Mouse (Mus musculus): Measurements from ENCODE around the gene Sept1. TPM values are rescaled to one million over a fixed set of nuclear protein-coding genes. Genes with fewer than 3 reads are reported as not detected.
A peak's percentile ranks its signal among the peaks of the same experiment; 100 is the strongest.

The Sept1 gene
- polyA plus RNA-seq, 1 experiment from 2014 or later = 21.8 TPM

DNA sequence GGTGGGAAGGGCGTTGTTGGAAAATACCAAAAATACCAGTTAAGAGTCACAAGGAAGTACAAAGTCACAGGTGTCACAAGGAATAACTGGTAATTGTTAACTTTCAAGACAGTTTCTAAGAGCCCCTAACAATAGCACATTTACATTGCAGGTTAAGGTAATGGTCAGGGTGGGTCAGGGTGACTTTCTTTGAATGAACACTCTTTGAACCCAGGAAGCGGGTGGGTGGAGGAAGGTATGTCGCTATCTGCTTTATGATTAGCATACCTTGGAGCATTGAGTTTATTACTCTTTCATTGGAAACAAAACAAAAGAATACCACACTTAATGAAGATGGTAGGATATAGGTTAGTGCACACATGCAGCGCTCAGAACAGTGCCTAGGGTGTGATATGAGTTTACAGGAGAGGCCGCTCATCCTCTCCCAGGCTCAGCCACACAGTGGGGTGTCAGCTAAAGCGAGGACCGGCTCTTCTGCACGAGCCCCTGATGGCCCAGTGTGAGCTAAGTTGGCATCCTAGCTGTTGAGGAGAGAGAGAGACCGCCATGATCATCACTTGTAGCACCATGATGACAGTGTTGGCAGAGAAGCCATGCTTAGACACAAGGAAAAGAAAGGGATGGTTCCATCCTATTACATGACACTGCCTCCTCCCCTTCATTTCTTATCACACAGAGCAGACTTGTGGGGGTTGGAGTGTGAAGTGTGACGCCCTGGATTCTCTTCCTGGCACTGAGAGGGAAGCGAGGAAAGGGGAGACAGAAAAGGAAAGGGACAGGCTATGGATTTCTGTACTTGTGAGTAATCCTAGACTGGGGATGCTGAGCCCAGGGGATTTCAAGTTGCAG is 7.6 kb downstream of the Sept1 start:
- no peaks in the 10 kb centered on the region for H3K9me3 ChIP-seq
- no peak overlapping the region for H3K27ac ChIP-seq
- H3K9ac ChIP-seq = no peak overlapping the region
- H3K36me3 ChIP-seq = 0 out of 2 replicates have a peak, but pooled peaks cover under 1% of the 10 kb centered on the region
- no peak overlapping the region for H3K4me3 ChIP-seq
- H3K4me1 ChIP-seq (replicated peaks) = peaks cover 8% of the 10 kb centered on the region
- 88% methylated on average over 11 of the region's 11 CpGs for WGBS
- ATAC-seq (ENCODE audit: low FRiP score) = no peak
- H3K27me3 ChIP-seq = no peaks in the 10 kb centered on the region
- no peak overlapping the region for H3K4me2 ChIP-seq

- Histone ChIP-seq H3K27me3 (no peaks in the 10 kb centered on the region), H3K4me1 (replicated peaks) (peaks cover under 1% of the 10 kb centered on the region; the same call in 1 of the 2 replicates), H3K9ac (no peak overlapping the region), H3K9me3 (no peaks in the 10 kb centered on the region), H3K4me2 (no peak overlapping the region), H3K27ac (no peak overlapping the region), H3K36me3 (no peaks in the 10 kb centered on the region), H3K4me3 (no peak overlapping the region)
- 96% methylated on average over 6 of the region's 6 CpGs for WGBS
- no peak for ATAC-seq (ENCODE audit: low FRiP score)
Observed at GRCm38 (mm10) chr7:127224616-127225015, 8.3 kb downstream of the Sept1 start.

GRCm38 (mm10) chr7:127223515-127224478 is 9.1 kb downstream of the Sept1 start:
- ATAC-seq (ENCODE audit: low FRiP score) = no peak
- Histone ChIP-seq H3K4me3 (no peak overlapping the region), H3K27me3 (no peaks in the 10 kb centered on the region), H3K27ac (no peak overlapping the region), H3K4me1 (replicated peaks) (no peaks in the 10 kb centered on the region; the same call in 1 of the 2 replicates), H3K9me3 (no peaks in the 10 kb centered on the region), H3K4me2 (no peak overlapping the region), H3K9ac (no peak overlapping the region), H3K36me3 (no peaks in the 10 kb centered on the region)
- whole genome bisulfite sequencing = 87% methylated on average over 6 of the region's 6 CpGs

DNA sequence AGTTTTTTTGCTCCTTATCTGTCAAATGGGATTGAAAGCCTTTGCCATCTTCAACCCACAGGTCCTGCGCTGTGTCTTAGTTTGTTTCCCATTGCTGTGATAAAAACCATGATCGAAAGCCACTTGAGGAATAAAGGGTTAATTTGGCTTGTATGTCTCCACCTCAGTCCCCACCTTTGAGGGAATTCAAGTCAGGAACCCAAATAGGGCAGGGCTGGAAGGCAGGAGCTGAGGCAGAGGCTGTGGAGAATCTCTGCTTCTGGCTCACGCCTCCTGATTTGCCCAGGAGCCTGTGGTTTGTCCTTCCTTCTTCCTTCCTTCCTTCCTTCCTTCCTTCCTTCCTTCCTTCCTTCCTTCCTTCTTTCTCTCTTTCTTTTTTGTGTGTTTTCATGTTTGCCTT is 9.8 kb downstream of the Sept1 start:
- WGBS = 94% methylated on average over 3 of the region's 3 CpGs
- H3K27ac ChIP-seq = no peak overlapping the region
- no peaks in the 10 kb centered on the region for H3K27me3 ChIP-seq
- no peaks in the 10 kb centered on the region for H3K9me3 ChIP-seq
- H3K36me3 ChIP-seq = no peaks in the 10 kb centered on the region
- no peak overlapping the region for H3K4me2 ChIP-seq
- H3K9ac ChIP-seq = no peak overlapping the region
- H3K4me3 ChIP-seq = no peak overlapping the region
- no peaks in the 10 kb centered on the region; the same call in 1 of the 2 replicates for H3K4me1 ChIP-seq (replicated peaks)
- ATAC-seq (ENCODE audit: low FRiP score) = no peak

DNA sequence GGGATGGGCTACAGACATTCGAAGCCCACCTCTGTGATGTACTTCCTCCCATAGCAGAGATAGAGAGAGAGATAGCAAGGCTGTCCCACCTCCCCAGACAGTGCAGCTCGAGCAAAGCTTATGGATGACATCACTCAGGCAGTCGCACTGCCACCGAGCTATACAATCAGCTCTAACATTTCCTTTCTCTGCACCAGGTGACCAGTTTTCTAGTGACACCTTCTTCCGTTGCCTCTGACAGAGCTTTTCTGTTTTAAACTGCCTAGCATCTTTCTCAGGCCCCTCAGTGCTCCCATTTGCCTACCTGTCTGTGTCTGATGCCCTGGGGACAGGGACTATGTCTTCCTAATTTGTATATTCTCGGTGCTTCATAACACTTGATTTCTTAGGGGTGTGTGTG is 12.5 kb downstream of the Sept1 start:
- 87% methylated on average over 6 of the region's 6 CpGs for WGBS
- Histone ChIP-seq H3K27me3 (no peaks in the 10 kb centered on the region), H3K4me2 (no peak overlapping the region), H3K4me1 (replicated peaks) (no peaks in the 10 kb centered on the region), H3K27ac (no peak overlapping the region), H3K36me3 (no peaks in the 10 kb centered on the region), H3K4me3 (no peak overlapping the region), H3K9ac (no peak overlapping the region), H3K9me3 (no peaks in the 10 kb centered on the region)
- ATAC-seq (ENCODE audit: low FRiP score) = no peak

DNA sequence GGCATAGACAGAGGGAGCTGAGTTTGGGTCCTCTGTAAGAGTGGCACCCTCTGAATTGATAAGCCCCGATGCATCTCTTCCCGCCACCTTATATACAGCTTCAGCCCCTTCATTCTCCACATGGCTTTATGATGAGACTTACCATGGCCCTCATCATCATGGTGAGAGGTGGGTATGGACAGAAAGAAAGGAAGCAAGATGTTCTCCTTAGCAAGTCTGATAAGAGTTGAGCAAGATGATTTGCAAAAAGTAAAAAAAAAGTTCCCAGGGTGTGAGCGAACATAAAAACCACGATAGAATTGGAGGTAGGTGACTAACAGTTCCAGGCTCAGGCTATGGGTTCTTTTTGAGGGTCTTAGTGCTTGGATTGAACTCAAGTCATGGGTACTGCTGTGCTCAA is 14.3 kb downstream of the Sept1 start:
- H3K4me3 ChIP-seq = no peak overlapping the region
- peaks cover 8% of the 10 kb centered on the region; the same call in 1 of the 2 replicates for H3K4me1 ChIP-seq (replicated peaks)
- H3K4me2 ChIP-seq = no peak overlapping the region
- H3K27ac ChIP-seq = no peak overlapping the region
- peaks cover 13% of the 10 kb centered on the region for H3K27me3 ChIP-seq
- WGBS = 93% methylated on average over 4 of the region's 4 CpGs
- ATAC-seq (ENCODE audit: low FRiP score) = no peak
- no peaks in the 10 kb centered on the region for H3K36me3 ChIP-seq
- H3K9ac ChIP-seq = no peak overlapping the region
- no peaks in the 10 kb centered on the region for H3K9me3 ChIP-seq

GRCm38 (mm10) chr7:127217901-127218642 is 14.9 kb downstream of the Sept1 start:
- Histone ChIP-seq H3K36me3 (no peaks in the 10 kb centered on the region), H3K4me3 (no peak overlapping the region), H3K9ac (no peak overlapping the region), H3K9me3 (no peaks in the 10 kb centered on the region), H3K27ac (no peak overlapping the region), H3K4me2 (no peak overlapping the region), H3K27me3 (peaks cover 16% of the 10 kb centered on the region), H3K4me1 (replicated peaks) (peaks cover 8% of the 10 kb centered on the region; the same call in 1 of the 2 replicates)
- WGBS = 85% methylated on average over 10 of the region's 10 CpGs
- no peak for ATAC-seq (ENCODE audit: low FRiP score)

- Histone ChIP-seq H3K9ac (no peak overlapping the region), H3K27ac (no peak overlapping the region), H3K4me1 (replicated peaks) (peaks cover 8% of the 10 kb centered on the region; the same call in 1 of the 2 replicates), H3K4me3 (no peak overlapping the region), H3K27me3 (peaks cover 20% of the 10 kb centered on the region), H3K9me3 (no peaks in the 10 kb centered on the region), H3K4me2 (no peak overlapping the region), H3K36me3 (no peaks in the 10 kb centered on the region)
- WGBS = 97% methylated on average over 6 of the region's 6 CpGs
- ATAC-seq (ENCODE audit: low FRiP score) = no peak
Observed at GRCm38 (mm10) chr7:127217475-127217874, 15.5 kb downstream of the Sept1 start.

DNA sequence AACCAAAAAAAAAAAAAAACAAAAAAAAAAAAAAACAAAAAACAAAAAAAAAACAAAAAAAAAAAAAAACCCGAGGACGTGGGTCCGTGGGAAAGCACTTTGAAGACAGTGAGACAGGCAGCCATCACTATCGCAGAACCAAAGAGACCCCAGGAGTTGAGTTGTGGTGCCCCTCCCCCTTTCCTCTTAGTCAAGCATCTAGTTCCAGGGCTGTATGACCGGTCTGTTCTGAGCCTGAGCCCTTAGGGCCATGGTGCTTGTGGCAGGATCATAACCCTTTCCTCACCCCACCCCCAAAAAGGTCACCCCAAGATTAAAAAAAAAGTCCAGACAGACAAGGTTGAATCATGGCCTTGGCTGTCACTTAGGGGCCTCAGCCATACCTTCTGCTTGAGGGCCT is 16.6 kb downstream of the Sept1 start:
- no peak for ATAC-seq (ENCODE audit: low FRiP score)
- Histone ChIP-seq H3K9me3 (no peaks in the 10 kb centered on the region), H3K4me2 (no peak overlapping the region), H3K27ac (no peak overlapping the region), H3K4me1 (replicated peaks) (peaks cover 8% of the 10 kb centered on the region; the same call in 1 of the 2 replicates), H3K9ac (no peak overlapping the region), H3K36me3 (no peaks in the 10 kb centered on the region), H3K27me3 (peaks cover 20% of the 10 kb centered on the region), H3K4me3 (no peak overlapping the region)
- 86% methylated on average over 5 of the region's 5 CpGs for WGBS

- Histone ChIP-seq H3K9me3 (no peaks in the 10 kb centered on the region), H3K27ac (no peak overlapping the region), H3K36me3 (no peaks in the 10 kb centered on the region), H3K4me1 (replicated peaks) (peaks cover 8% of the 10 kb centered on the region; the same call in 1 of the 2 replicates), H3K4me3 (peak overlapping the region; percentile 25), H3K9ac (peak overlapping the region; percentile 43), H3K27me3 (peaks cover 20% of the 10 kb centered on the region), H3K4me2 (peak overlapping the region; percentile 44)
- WGBS = 28% methylated on average over 33 of the region's 33 CpGs
- no peak for ATAC-seq (ENCODE audit: low FRiP score)
Observed at GRCm38 (mm10) chr7:127214981-127215871, 17.7 kb downstream of the Sept1 start.

GRCm38 (mm10) chr7:127214521-127214920 is 18.4 kb downstream of the Sept1 start:
- no peak for ATAC-seq (ENCODE audit: low FRiP score)
- peaks cover 20% of the 10 kb centered on the region for H3K27me3 ChIP-seq
- H3K36me3 ChIP-seq = no peaks in the 10 kb centered on the region
- WGBS = 35% methylated on average over 21 of the region's 21 CpGs
- peak overlapping the region; percentile 44 for H3K4me2 ChIP-seq
- H3K4me3 ChIP-seq = peak overlapping the region; percentile 25; the same call in 1 of the 2 replicates
- peak overlapping the region; percentile 43 for H3K9ac ChIP-seq
- no peak overlapping the region for H3K27ac ChIP-seq
- H3K9me3 ChIP-seq = no peaks in the 10 kb centered on the region
- peaks cover 13% of the 10 kb centered on the region for H3K4me1 ChIP-seq (replicated peaks)

Measured in hindbrain, embryonic 13.5 days (tissue).